Mouse (Mus musculus) layer of hippocampus, postnatal 14 days (tissue): ENCODE measurements at regions not wholly inside any gene's neighbourhood (a gene's known extent, or its start where the extent isn't known, plus 50 kb on each side); places are given as distances from the start of the nearest gene placed in this dataset.

Experiments used
- DNase-seq, 2 experiments: peaks; one replicate each; pipeline ENCODE4 v3.0.0; 2021 to 2022; ENCODE audit warnings: low spot score in 2 of 2, mixed read lengths in 1 of 2

GRCm38 (mm10) chr1:73737083-73737482 lies 387.2 kb downstream of the Tns1 start:
- no peak for DNase-seq

- DNase-seq, result no peak
Measured at GRCm38 (mm10) chr1:73728377-73728776, 395.9 kb downstream of the Tns1 start.

- DNase-seq, result no peak
Measured at GRCm38 (mm10) chr1:73727781-73728180, 396.5 kb downstream of the Tns1 start.

- DNase-seq, result no peak
Measured at GRCm38 (mm10) chr1:73726658-73727057, 397.6 kb downstream of the Tns1 start.

GRCm38 (mm10) chr1:73725486-73725885 lies 398.8 kb downstream of the Tns1 start:
- no peak for DNase-seq

GRCm38 (mm10) chr1:73724551-73724950 lies 399.7 kb downstream of the Tns1 start:
- no peak for DNase-seq

- DNase-seq, result no peak
Measured at GRCm38 (mm10) chr1:73721486-73722225, 402.6 kb downstream of the Tns1 start.

- no peak for DNase-seq
Measured at GRCm38 (mm10) chr1:73718421-73718820, 405.8 kb downstream of the Tns1 start.

- DNase-seq, result no peak
Measured at GRCm38 (mm10) chr1:73717401-73717800, 406.8 kb downstream of the Tns1 start.

- no peak for DNase-seq
Measured at GRCm38 (mm10) chr1:73716901-73717300, 407.3 kb downstream of the Tns1 start.

- no peak for DNase-seq
Measured at GRCm38 (mm10) chr1:73715571-73715970, 408.7 kb downstream of the Tns1 start.

- no peak for DNase-seq
Measured at GRCm38 (mm10) chr1:73702428-73702842, 421.8 kb downstream of the Tns1 start.

- DNase-seq, result no peak
Measured at GRCm38 (mm10) chr1:73693537-73693936, 430.7 kb downstream of the Tns1 start.

- DNase-seq, result no peak
Measured at GRCm38 (mm10) chr1:73685734-73686133, 438.5 kb downstream of the Tns1 start.

GRCm38 (mm10) chr1:73685066-73685465 lies 439.2 kb downstream of the Tns1 start:
- DNase-seq, result no peak

GRCm38 (mm10) chr1:73684166-73684565 lies 440.1 kb downstream of the Tns1 start:
- no peak for DNase-seq

GRCm38 (mm10) chr1:73683132-73683888 lies 440.9 kb downstream of the Tns1 start:
- no peak for DNase-seq

- no peak for DNase-seq
Measured at GRCm38 (mm10) chr1:73681697-73682096, 442.6 kb downstream of the Tns1 start.

- DNase-seq, result no peak
Measured at GRCm38 (mm10) chr1:73680829-73681228, 443.4 kb downstream of the Tns1 start.

- DNase-seq, result peak in 1 of 2 experiments; percentile 2
Measured at GRCm38 (mm10) chr1:73673851-73674235, 450.4 kb downstream of the Tns1 start.

- DNase-seq, result no peak
Measured at GRCm38 (mm10) chr1:73673191-73673850, 450.9 kb downstream of the Tns1 start.

GRCm38 (mm10) chr1:73672239-73672638 lies 452.0 kb downstream of the Tns1 start:
- no peak for DNase-seq
